Mouse (Mus musculus) cerebellum, adult 2 months (tissue): Measurements from ENCODE around the gene Slc6a20a. TPM values are rescaled to one million over a fixed set of nuclear protein-coding genes. Genes with fewer than 3 reads are reported as not detected.

Experiments
- DNase-seq, 2 experiments: peaks; one replicate each; pipeline ENCODE4 v3.0.0; 2021
- H3K27ac ChIP-seq: fragments of 200-500 bp; 2 replicates; pipeline ENCODE4 v1.5.1; 2012; ENCODE audit warnings: low read length, control low read depth, inconsistent platforms; ENCODE audit not compliant: insufficient read depth
- H3K27me3 ChIP-seq: fragments of 200-500 bp; 2 replicates; pipeline ENCODE4 v1.6.1; 2012; ENCODE audit warnings: inconsistent platforms, mild to moderate bottlenecking, low read length, moderate library complexity; ENCODE audit not compliant: control insufficient read depth, insufficient read depth
- H3K4me1 ChIP-seq: fragments of 200-500 bp; 2 replicates; pipeline ENCODE4 v1.6.1; 2011; ENCODE audit warnings: low read length; ENCODE audit not compliant: control insufficient read depth, insufficient read depth
- H3K4me3 ChIP-seq: fragments of 200-500 bp; replicated peaks from 2 replicates; pipeline ENCODE3; 2011; ENCODE audit warnings: mild to moderate bottlenecking, low read depth, low read length, control low read depth; ENCODE audit not compliant: insufficient read depth
- CTCF ChIP-seq: fragments of 200-500 bp; IDR thresholded peaks from 2 replicates; pipeline ENCODE4 v1.5.1; 2011; ENCODE audit warnings: low read depth, mild to moderate bottlenecking, control low read depth, low read length, moderate library complexity, borderline replicate concordance; ENCODE audit not compliant: insufficient read depth
- POLR2A ChIP-seq: fragments of 200-500 bp; IDR thresholded peaks from 2 replicates; pipeline ENCODE4 v1.6.1; 2011; ENCODE audit warnings: low read length, control low read depth, borderline replicate concordance; ENCODE audit not compliant: insufficient read depth
- WGBS: fragments of 180-500 bp; shearing (Covaris S2); methylation state at CpG from one replicate; pipeline ENCODE4 v1.1.7; 2018; 5-methylcytosine and 5-hydroxymethylcytosine counted together
- polyA plus RNA-seq: library from polyadenylated mRNA; depleted of rRNA; stranded (reverse); fragments of >200 nt; gene quantifications from 2 replicates; pipeline ENCODE4 v1.2.3, GENCODE M21; 2012; rRNA removed

Slc6a20a gene
- 10.8 and 18.8 TPM in 2 replicates for polyA plus RNA-seq

DNA sequence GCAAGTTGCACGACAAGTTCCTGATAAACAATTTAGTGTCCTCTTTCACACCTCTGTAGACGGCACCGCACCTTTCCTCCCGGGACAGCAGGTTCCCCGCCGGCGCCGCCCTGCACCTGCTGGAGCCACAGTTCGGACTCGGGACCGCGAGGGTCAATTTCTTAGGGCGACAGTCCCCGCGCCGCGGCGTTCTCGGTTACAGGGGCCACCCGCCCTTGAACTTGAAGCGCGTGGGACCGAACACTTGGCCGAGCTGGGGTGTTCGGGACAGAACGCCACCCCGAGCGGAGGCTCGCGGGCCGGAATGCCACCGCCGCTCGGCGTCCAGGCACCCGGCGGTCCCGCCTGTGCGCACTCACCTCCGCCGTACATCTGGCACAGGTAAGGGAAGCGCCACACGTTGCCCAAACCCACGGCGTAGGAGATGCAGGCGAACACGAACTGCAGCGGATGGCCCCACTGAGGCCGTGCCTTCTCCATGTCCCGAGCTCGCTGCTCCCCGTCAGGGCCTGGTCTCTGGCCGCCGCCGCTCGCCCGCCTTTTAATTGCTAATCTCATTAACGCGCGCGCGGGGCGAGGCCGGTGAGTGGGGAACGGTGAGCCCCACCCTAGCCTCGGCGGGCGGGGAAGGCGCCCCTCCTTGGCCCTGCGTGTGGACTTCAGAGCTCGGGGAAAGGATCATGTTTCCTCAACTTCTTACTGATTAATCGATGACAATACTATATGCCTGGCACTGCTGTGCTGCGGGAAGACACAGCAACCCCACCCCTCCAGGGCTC is at the start of gene Slc6a20a, which contains the start of gene Ccr9:
Slc6a20a (minus strand) TSS at position 559 of the 779 bp plus-strand sequence.
Ccr9 (plus strand) TSS at position 113 of the 779 bp plus-strand sequence.
- TF ChIP-seq CTCF (no peak), POLR2A (no peak)
- H3K4me3 ChIP-seq, result peak within 1 kb of the TSS; percentile 3
- no peak within 1 kb of the TSS for H3K27ac ChIP-seq
- WGBS, result 2% methylated on average over 73 of the region's 73 CpGs
- DNase-seq, result no peak
- no peaks in the 10 kb centered on the region for H3K4me1 ChIP-seq
- peaks cover 2% of the 10 kb centered on the region; the same call in 1 of the 2 replicates for H3K27me3 ChIP-seq

DNA sequence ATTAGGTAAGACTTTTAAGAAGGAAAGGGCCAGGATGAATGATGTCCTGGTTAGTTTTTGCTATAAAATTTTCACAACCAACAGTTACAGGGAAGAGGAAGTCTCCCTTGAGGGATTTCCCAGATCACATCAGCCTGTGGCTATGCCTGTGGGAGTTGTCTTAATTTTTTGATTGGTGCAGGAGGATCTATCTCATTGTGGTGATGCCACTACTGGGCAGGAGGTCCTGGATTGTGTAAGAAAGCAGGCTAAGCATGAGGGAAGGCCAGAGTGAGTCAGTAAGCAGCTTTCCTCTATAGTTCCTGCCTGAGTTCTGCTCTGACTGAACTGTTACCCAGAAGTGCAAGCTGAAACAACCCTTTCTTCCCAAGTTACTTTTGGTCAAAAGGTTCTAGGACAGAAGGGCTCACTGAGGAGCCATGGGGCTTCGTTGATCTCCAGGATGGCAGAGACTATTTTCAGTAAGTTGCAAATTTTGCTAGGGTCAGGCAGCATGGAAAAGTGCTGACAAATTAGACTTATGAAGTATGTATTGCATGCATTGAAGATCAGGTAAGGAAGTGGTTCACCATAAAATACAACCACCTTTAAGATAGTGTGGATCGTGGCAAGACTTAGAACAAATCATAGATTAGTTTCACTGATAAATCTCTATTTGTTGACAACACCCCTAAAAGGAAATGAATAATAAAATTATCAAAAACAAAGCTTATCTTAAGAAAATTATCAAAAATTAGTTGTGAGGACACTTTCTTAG is 44.2 kb upstream of the Slc6a20a start:
- WGBS, result 67% methylated on average over 2 of the region's 2 CpGs
- H3K4me1 ChIP-seq, result no peaks in the 10 kb centered on the region
- no peak for TF ChIP-seq CTCF
- TF ChIP-seq POLR2A, result no peak
- no peaks in the 10 kb centered on the region for H3K27me3 ChIP-seq
- no peak overlapping the region for H3K27ac ChIP-seq
- no peak for DNase-seq
- H3K4me3 ChIP-seq, result no peak overlapping the region

DNA sequence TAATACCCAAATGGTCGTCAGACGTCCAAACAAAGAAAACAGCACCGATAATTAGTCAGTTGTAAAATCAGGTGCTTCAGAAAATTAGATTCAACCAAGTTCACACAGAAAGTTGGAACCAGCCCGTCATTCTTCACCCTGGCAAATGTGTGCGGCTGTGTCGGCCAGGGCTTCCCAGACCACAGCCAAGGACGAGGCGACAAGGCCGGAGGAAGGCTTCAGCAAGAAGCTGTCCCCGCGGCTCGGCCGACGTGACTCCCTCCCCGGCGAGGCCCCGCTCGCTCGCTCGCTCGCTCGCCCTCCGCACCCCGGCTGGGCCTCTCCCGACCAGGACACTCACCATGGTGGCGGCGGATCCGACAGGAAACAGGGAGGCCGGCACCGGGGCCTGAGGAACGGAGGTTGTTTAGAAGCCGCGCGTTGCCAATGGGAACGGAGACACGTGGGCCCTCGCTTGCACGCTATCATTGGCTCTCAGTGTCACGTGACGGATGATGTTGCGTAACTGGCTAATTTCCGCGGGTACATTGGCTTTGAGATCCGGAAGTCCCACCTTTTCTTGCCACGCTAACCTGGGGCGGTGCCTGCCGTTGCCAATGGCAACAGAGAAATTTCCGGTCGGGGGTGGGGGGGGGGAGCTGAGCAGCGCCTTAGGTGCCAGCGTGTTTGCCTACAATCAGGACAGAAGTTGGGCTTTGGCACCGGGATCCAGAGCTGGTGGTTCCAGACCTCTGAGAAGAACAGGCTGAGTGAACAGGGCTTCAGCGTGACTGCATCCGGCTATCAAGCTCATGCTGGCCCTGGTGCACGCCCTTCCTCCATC is 38.7 kb upstream of the Slc6a20a start, which contains the start of gene Lztfl1:
Lztfl1 (minus strand) TSS at position 512 of the 823 bp plus-strand sequence.
- Histone ChIP-seq H3K4me1 (no peaks in the 10 kb centered on the region), H3K4me3 (peak within 1 kb of the TSS; percentile 95), H3K27me3 (no peaks in the 10 kb centered on the region), H3K27ac (no peak within 1 kb of the TSS; the same call in 1 of the 2 replicates)
- TF ChIP-seq CTCF (no peak), POLR2A (no peak; the same call in 1 of the 2 replicates)
- peak; percentile 94 to 98 for DNase-seq
- under 1% methylated on average over 55 of the region's 55 CpGs for WGBS

DNA sequence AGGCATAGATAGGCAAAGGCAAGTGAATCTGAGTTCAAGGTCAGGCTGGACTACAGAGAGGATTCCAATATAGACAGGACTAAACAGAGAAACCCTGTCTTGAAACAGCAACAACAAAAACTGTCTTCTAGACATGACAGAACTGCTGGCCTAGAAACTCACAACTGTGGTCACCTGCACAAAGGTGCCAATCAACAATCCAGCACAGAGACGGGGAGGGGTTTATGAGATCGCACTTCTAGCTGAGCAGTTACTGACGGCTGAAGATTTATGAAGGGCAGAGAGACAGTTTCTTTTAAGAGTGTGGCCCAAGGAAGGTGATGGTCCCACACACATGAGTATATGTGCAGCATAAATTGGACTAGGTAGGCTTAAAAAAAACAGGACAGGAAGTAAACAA is 37.6 kb upstream of the Slc6a20a start:
- TF ChIP-seq POLR2A, result no peak
- no peak for TF ChIP-seq CTCF
- H3K27me3 ChIP-seq, result no peaks in the 10 kb centered on the region
- no peak overlapping the region for H3K4me3 ChIP-seq
- H3K4me1 ChIP-seq, result no peaks in the 10 kb centered on the region
- no peak for DNase-seq
- 62% methylated on average over 3 of the region's 3 CpGs for WGBS
- no peak overlapping the region for H3K27ac ChIP-seq

DNA sequence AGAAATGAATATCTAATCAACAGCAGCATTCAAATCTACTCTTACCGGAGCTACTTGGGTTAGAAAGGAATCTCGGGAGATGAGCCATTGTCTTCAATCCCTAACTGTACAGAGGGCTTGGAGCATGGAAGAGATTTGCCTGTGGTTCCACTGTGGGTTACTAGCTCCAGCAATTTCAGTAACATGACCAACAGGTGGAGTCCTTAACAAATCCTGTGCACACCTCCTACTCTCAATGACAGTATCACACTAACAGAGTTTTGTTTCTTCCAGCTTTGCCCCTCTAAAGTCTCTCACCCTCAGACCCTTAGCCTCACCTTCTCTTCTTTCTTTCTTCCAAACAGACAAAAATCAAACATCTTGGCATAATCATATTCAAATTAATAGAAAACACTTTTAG is 34.4 kb upstream of the Slc6a20a start:
- WGBS, result 81% methylated on average over 2 of the region's 2 CpGs
- H3K4me1 ChIP-seq, result no peaks in the 10 kb centered on the region
- no peak for TF ChIP-seq CTCF
- TF ChIP-seq POLR2A, result no peak
- H3K27me3 ChIP-seq, result no peaks in the 10 kb centered on the region
- no peak overlapping the region for H3K27ac ChIP-seq
- no peak for DNase-seq
- no peak overlapping the region for H3K4me3 ChIP-seq

DNA sequence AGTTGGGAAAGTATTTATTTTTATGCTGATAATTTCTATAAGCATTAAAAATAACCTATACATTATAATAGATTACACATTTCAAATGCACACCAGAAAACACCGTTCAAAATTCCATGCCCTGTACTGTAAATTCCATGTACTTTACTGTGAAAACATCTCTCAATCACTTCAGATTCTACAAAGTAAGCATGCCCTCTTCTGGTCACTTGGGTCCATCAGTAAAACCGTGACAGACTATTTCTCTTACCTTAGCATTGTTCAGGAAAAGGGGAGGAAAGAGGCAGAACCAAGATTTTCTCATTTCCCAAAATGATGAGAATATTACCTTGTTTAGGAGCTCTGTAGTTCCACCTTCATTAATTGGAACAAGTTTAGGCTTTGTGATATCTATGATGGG is 30.5 kb upstream of the Slc6a20a start:
- TF ChIP-seq CTCF, result no peak
- TF ChIP-seq POLR2A, result no peak
- Histone ChIP-seq H3K27me3 (no peaks in the 10 kb centered on the region), H3K27ac (no peak overlapping the region), H3K4me1 (no peaks in the 10 kb centered on the region), H3K4me3 (no peak overlapping the region)
- WGBS, result 50% methylated on average over 2 of the region's 2 CpGs
- no peak for DNase-seq

DNA sequence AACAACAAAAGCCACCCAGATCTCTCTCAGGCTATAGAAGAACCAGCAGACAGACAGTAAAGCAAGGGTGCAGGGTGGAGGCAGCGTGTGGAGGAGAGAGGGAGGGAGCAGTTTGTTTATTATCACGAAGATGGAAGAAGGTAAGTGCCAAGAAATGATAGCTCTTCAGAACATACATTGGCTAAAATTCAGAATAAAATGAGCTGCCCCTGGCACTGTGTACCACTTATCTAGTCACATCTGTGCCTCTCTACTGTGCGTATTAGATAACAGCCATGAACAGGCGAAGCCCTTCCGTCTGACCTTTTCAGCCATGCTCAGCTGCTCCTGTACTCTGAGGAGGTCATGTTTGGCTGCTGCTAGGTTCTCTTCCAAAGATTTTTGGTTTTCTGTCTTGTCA is 23.1 kb upstream of the Slc6a20a start:
- Histone ChIP-seq H3K4me1 (no peaks in the 10 kb centered on the region), H3K4me3 (no peak overlapping the region), H3K27me3 (no peaks in the 10 kb centered on the region), H3K27ac (no peak overlapping the region)
- DNase-seq, result no peak
- no peak for TF ChIP-seq POLR2A
- TF ChIP-seq CTCF, result no peak
- WGBS, result 82% methylated on average over 5 of the region's 5 CpGs
